Mouse (Mus musculus) stomach, embryonic 16.5 days (tissue): ENCODE measurements around the gene Git2. TPM values are rescaled to one million over a fixed set of nuclear protein-coding genes. Genes with fewer than 3 reads are reported as not detected.

Source experiments
- ATAC-seq: fragments of 200-750 bp; cut with Nextera tagmentation; 2 replicates; pipeline ENCODE4 v1.8.0; 2017; ENCODE audit warnings: moderate number of reproducible peaks, moderate TSS enrichment; ENCODE audit not compliant: insufficient read depth, low FRiP score
- H3K27ac ChIP-seq: fragments of 300-500 bp; sonication (generic); 2 replicates; pipeline ENCODE4 v1.5.1; 2014; ENCODE audit warnings: low read length
- H3K27me3 ChIP-seq: fragments of 300-500 bp; sonication (generic); 2 replicates; pipeline ENCODE4 v1.6.1; 2014; ENCODE audit warnings: low read length, control low read depth, mixed read lengths; ENCODE audit not compliant: control insufficient read depth, insufficient read depth
- H3K36me3 ChIP-seq: fragments of 300-500 bp; sonication (generic); 2 replicates; pipeline ENCODE4 v1.6.1; 2014; ENCODE audit warnings: low read length; ENCODE audit not compliant: control insufficient read depth, insufficient read depth
- H3K4me1 ChIP-seq: fragments of 300-500 bp; sonication (generic); 2 replicates; pipeline ENCODE4 v1.6.1; 2014; ENCODE audit warnings: low read length, control low read depth, mixed read lengths; ENCODE audit not compliant: control insufficient read depth, insufficient read depth
- H3K4me2 ChIP-seq: fragments of 300-500 bp; sonication (generic); 2 replicates; pipeline ENCODE4 v1.6.1; 2014; ENCODE audit warnings: low read depth, low read length, mixed read lengths
- H3K4me3 ChIP-seq: fragments of 300-500 bp; sonication (generic); replicated peaks from 2 replicates; pipeline ENCODE4 v1.5.1; 2014; ENCODE audit warnings: mild to moderate bottlenecking, low read length
- H3K9ac ChIP-seq: fragments of 300-500 bp; sonication (generic); 2 replicates; pipeline ENCODE4 v1.6.1; 2014; ENCODE audit warnings: low read length
- H3K9me3 ChIP-seq: fragments of 300-500 bp; sonication (generic); replicated peaks from 2 replicates; pipeline ENCODE4 v1.6.1; 2016; ENCODE audit warnings: low read length, control low read depth; ENCODE audit not compliant: control insufficient read depth
- WGBS: fragments of 180-500 bp; shearing (Covaris S2); extraction: QIAGEN DNeasy Blood & Tissue Kit; methylation state at CpG from one replicate; pipeline ENCODE4 v1.1.7; 2014; 5-methylcytosine and 5-hydroxymethylcytosine counted together
- polyA plus RNA-seq: library from polyadenylated mRNA; unstranded; fragments of >200 nt; fragmentation: Nextera tagmentation; extraction: Ambion mirVana; gene quantifications from 2 replicates; pipeline ENCODE4 v1.2.1, GENCODE M21; 2015

Git2 gene
- polyA plus RNA-seq, 1 experiment from 2014 or later, result 42.0 TPM

DNA sequence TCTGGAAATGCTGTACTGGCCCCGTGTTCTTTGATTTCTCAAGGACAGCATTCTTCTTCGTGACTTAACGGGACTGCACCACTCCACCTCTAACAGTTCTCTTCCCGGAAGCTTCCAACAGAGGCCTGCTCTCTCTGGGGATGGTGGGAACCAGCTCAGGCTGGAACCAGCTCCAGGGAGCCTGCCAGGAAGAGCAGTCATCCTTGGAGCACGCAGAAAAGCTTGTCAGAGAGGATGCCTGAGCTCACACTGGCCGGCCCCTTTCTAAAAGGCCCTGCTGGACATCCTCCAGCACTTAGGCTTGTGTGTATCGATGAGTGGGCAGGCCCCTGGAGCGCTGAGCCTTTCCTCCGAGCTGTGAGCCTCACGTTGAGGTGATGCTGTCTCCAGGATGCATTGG lies 47.2 kb downstream of the Git2 start:
- ATAC-seq, result no peak
- WGBS, result 86% methylated on average over 10 of the region's 10 CpGs

DNA sequence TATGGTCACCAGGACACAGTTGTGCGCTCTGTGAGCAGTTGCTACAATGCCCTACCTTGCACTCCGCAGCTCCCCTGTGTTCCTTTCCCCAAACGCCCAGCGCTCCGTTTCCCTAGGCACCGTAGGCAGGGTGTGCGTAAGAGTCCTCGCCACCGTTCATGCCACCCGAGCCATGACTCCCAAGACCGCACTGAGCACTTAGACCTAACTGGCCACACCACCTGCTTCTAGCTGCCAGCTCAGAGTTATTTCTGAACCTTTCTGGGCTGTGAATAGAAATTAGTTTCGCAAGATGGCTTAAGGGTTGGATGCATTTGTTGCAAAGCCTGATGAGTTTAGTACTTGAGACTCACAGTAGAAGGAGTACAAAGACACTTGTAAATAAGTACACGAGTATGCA lies 52.5 kb downstream of the Git2 start:
- no peak for ATAC-seq
- whole genome bisulfite sequencing, result 92% methylated on average over 13 of the region's 13 CpGs
- no peaks in the 10 kb centered on the region for H3K27me3 ChIP-seq
- H3K9me3 ChIP-seq, result no peaks in the 10 kb centered on the region
- no peaks in the 10 kb centered on the region for H3K4me1 ChIP-seq
- H3K36me3 ChIP-seq, result peaks cover 9% of the 10 kb centered on the region; the same call in 1 of the 2 replicates
- no peak overlapping the region for H3K27ac ChIP-seq
- no peak overlapping the region for H3K4me2 ChIP-seq
- H3K4me3 ChIP-seq, result no peak overlapping the region
- H3K9ac ChIP-seq, result no peak overlapping the region

More for the DNA sequence above, 47.2 kb downstream of the Git2 start:
- Histone ChIP-seq H3K36me3 (peaks cover 26% of the 10 kb centered on the region), H3K9me3 (no peaks in the 10 kb centered on the region), H3K4me1 (no peaks in the 10 kb centered on the region), H3K27ac (no peak overlapping the region), H3K9ac (no peak overlapping the region), H3K4me3 (no peak overlapping the region), H3K27me3 (no peaks in the 10 kb centered on the region), H3K4me2 (no peak overlapping the region)

DNA sequence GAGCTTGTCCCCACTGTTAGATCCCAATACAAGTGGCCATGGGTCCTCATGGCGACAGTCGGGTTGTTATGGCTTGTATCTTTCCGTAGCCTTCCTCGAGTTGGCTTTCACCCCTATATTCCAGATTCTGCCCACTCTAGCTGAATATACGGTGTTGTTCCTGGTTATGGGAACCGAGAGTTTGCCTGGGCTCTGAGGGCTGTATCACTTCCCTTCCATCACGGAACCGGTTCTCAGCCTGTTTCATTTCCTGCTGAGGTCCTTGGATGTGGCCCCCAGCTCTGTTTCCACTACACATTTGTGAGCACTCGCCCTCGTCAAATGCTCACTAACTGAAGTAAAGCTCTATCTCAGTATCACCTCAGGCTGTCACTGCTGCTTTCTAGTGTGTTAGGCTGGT lies 53.3 kb downstream of the Git2 start:
- peaks cover 8% of the 10 kb centered on the region; the same call in 1 of the 2 replicates for H3K36me3 ChIP-seq
- no peak overlapping the region for H3K27ac ChIP-seq
- H3K27me3 ChIP-seq, result no peaks in the 10 kb centered on the region
- H3K4me3 ChIP-seq, result no peak overlapping the region
- H3K9me3 ChIP-seq, result no peaks in the 10 kb centered on the region
- 90% methylated on average over 10 of the region's 10 CpGs for WGBS
- no peak for ATAC-seq
- no peaks in the 10 kb centered on the region for H3K4me1 ChIP-seq
- H3K9ac ChIP-seq, result no peak overlapping the region
- H3K4me2 ChIP-seq, result no peak overlapping the region

DNA sequence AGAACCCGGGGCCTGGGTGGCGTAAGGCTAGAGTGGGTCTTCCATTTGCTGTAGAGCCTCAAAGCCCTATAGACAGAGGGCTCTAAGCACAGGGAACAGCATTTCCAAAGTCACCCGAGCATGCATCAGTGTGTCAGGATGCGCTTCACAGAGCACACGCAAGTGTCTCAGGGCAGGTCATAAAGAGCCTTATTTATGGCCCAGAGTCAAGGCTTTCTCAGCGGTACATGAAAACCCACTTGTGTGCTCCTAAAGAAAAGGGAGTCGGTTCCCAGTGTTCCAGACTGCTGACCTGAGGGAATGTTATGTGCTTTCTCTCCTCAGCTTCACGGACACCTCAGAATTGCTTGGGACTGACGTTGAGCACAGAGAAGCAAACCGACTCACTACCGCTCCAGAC lies 54.5 kb downstream of the Git2 start:
- no peak for ATAC-seq
- WGBS, result 90% methylated on average over 11 of the region's 11 CpGs

DNA sequence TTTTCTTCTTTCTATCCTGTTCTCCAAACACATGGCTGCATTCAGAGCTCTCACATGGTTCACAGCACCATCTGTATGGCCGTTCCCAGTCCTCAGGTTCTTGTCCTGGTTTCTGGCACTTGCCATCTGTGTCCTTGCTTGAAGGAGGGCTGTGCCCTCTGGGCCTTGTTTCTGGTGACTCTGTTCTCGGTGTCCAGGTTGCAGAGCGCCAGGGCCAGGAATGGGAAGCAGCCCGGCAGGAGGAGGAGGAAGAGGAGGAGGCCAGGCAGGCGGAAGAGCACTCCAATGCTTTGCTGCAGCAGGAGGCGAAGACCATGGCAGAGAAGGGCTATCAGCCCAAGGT lies 55.4 kb downstream of the Git2 start:
- H3K4me3 ChIP-seq, result no peak overlapping the region
- no peaks in the 10 kb centered on the region for H3K9me3 ChIP-seq
- no peaks in the 10 kb centered on the region for H3K27me3 ChIP-seq
- no peak overlapping the region for H3K4me2 ChIP-seq
- WGBS, result 93% methylated on average over 6 of the region's 6 CpGs
- no peak overlapping the region for H3K27ac ChIP-seq
- ATAC-seq, result no peak
- no peaks in the 10 kb centered on the region for H3K4me1 ChIP-seq
- H3K9ac ChIP-seq, result no peak overlapping the region
- H3K36me3 ChIP-seq, result peaks cover 14% of the 10 kb centered on the region; the same call in 1 of the 2 replicates

More for the DNA sequence above, 54.5 kb downstream of the Git2 start:
- no peaks in the 10 kb centered on the region for H3K4me1 ChIP-seq
- no peaks in the 10 kb centered on the region for H3K9me3 ChIP-seq
- no peaks in the 10 kb centered on the region for H3K27me3 ChIP-seq
- H3K9ac ChIP-seq, result no peak overlapping the region
- no peak overlapping the region for H3K4me3 ChIP-seq
- no peak overlapping the region for H3K27ac ChIP-seq
- no peak overlapping the region for H3K4me2 ChIP-seq
- peaks cover 8% of the 10 kb centered on the region; the same call in 1 of the 2 replicates for H3K36me3 ChIP-seq

GRCm38 (mm10) chr5:114719003-114719927 lies 56.1 kb downstream of the Git2 start:
- Histone ChIP-seq H3K27me3 (no peaks in the 10 kb centered on the region), H3K9ac (no peak overlapping the region), H3K4me3 (no peak overlapping the region), H3K4me1 (no peaks in the 10 kb centered on the region), H3K9me3 (no peaks in the 10 kb centered on the region), H3K4me2 (no peak overlapping the region), H3K36me3 (peaks cover 20% of the 10 kb centered on the region), H3K27ac (no peak overlapping the region)
- ATAC-seq, result peak; percentile 88
- WGBS, result 77% methylated on average over 20 of the region's 20 CpGs

- H3K4me1 ChIP-seq, result no peaks in the 10 kb centered on the region
- H3K4me3 ChIP-seq, result no peak overlapping the region
- H3K36me3 ChIP-seq, result peaks cover 23% of the 10 kb centered on the region
- no peaks in the 10 kb centered on the region for H3K27me3 ChIP-seq
- no peaks in the 10 kb centered on the region for H3K9me3 ChIP-seq
- H3K4me2 ChIP-seq, result no peak overlapping the region
- no peak overlapping the region for H3K27ac ChIP-seq
- WGBS, result 89% methylated on average over 13 of the region's 13 CpGs
- no peak overlapping the region for H3K9ac ChIP-seq
- ATAC-seq, result no peak
Measured at GRCm38 (mm10) chr5:114718483-114718882, 56.8 kb downstream of the Git2 start.

- H3K36me3 ChIP-seq, result peaks cover 27% of the 10 kb centered on the region
- no peak for ATAC-seq
Measured at GRCm38 (mm10) chr5:114717937-114718336, 57.4 kb downstream of the Git2 start.

GRCm38 (mm10) chr5:114717292-114717691 lies 58.0 kb downstream of the Git2 start:
- Histone ChIP-seq H3K27me3 (no peaks in the 10 kb centered on the region), H3K9me3 (no peaks in the 10 kb centered on the region), H3K4me3 (no peak overlapping the region), H3K4me1 (no peaks in the 10 kb centered on the region), H3K9ac (no peak overlapping the region), H3K36me3 (peaks cover 27% of the 10 kb centered on the region), H3K27ac (no peak overlapping the region), H3K4me2 (no peak overlapping the region)
- 89% methylated on average over 12 of the region's 12 CpGs for WGBS
- no peak for ATAC-seq

More at GRCm38 (mm10) chr5:114717937-114718336, 57.4 kb downstream of the Git2 start:
- Histone ChIP-seq H3K9me3 (no peaks in the 10 kb centered on the region), H3K4me2 (no peak overlapping the region), H3K4me1 (no peaks in the 10 kb centered on the region), H3K27me3 (no peaks in the 10 kb centered on the region), H3K27ac (no peak overlapping the region), H3K9ac (no peak overlapping the region), H3K4me3 (no peak overlapping the region)
- WGBS, result 95% methylated on average over 8 of the region's 8 CpGs
